Mouse (Mus musculus) MEL (cell line): Measurements from ENCODE around the gene Dtx3.

Experiments used
- CHD2 ChIP-seq: IDR thresholded peaks from 2 replicates; pipeline ENCODE4 v1.6.1; 2011; ENCODE audit warnings: low read length, improper control_type of control experiment
- CTCF ChIP-seq, 3 experiments: IDR thresholded peaks in 2 of 3; conservative IDR thresholded peaks in 1 of 3; 2 replicates each; pipeline ENCODE4 v1.5.1; 2011 to 2012; ENCODE audit warnings: low read length in 3 of 3, low read depth in 2 of 3, mild to moderate bottlenecking in 2 of 3, improper control_type of control experiment in 1 of 3, inconsistent platforms in 1 of 3, mixed read lengths in 1 of 3, moderate library complexity in 1 of 3; ENCODE audit not compliant: control insufficient read depth in 1 of 3, insufficient read depth in 1 of 3, poor library complexity in 1 of 3, severe bottlenecking in 1 of 3
- POLR2A ChIP-seq, 2 experiments: IDR thresholded peaks; 2 replicates each; pipeline ENCODE4 v1.6.1; 2011 to 2012; ENCODE audit warnings: low read length in 2 of 2, mild to moderate bottlenecking in 2 of 2, control low read depth in 1 of 2, improper control_type of control experiment in 1 of 2, low read depth in 1 of 2, moderate library complexity in 1 of 2; ENCODE audit not compliant: control insufficient read depth in 1 of 2, insufficient read depth in 1 of 2, poor library complexity in 1 of 2

DNA sequence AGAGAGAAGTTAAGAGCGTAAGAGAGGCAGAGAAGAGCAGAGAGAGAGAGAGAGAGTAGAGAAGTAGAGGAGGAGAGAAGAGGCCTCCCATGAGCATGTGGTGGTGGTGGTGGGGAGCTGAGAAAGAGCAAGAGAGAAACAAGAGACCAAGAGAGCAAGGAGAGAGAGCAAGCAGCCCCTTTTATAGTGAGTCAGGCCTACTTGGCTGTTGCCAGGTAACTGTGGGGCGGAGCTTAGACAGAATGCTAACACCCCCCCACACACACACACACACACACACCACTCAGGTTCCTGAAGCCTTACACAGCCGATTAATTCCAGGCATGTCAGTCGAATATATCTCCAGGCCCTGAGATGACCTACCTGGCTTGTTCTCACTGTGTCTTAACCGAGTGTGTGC lies 50.2 kb downstream of the Dtx3 start:
- no peak for TF ChIP-seq CTCF (IDR thresholded peaks at IDR 0.05 in 2 of 3, conservative IDR thresholded peaks at IDR 0.05 in 1 of 3; ENCODE audit: control insufficient read depth in 1 of 3, insufficient read depth in 1 of 3, low read depth in 2 of 3, low read length in 3 of 3, poor library complexity in 1 of 3, severe bottlenecking in 1 of 3)
- no peak for TF ChIP-seq POLR2A (IDR thresholded peaks at IDR 0.05; ENCODE audit: control insufficient read depth in 1 of 2, insufficient read depth in 1 of 2, low read depth in 1 of 2, low read length in 2 of 2, poor library complexity in 1 of 2)
- no peak for TF ChIP-seq CHD2
